Mouse (Mus musculus) hindbrain, postnatal 0 days (tissue): ENCODE measurements around the gene Kmt2c. TPM values are rescaled to one million over a fixed set of nuclear protein-coding genes. Genes with fewer than 3 reads are reported as not detected.
A peak's percentile ranks its signal among the peaks of the same experiment; 100 is the strongest.

ENCODE experiments used
- ATAC-seq: fragments of 200-750 bp; cut with Nextera tagmentation; 2 replicates; pipeline ENCODE4 v1.8.0; 2017; ENCODE audit warnings: mild to moderate bottlenecking, moderate TSS enrichment, moderate library complexity
- DNase-seq: peaks from one replicate; pipeline ENCODE4 v3.0.0-alpha.2; 2015; ENCODE audit warnings: low spot score
- H3K27ac ChIP-seq: fragments of 300-500 bp; sonication (generic); 2 replicates; pipeline ENCODE4 v1.5.1; 2014; ENCODE audit warnings: mild to moderate bottlenecking
- H3K27me3 ChIP-seq: fragments of 300-500 bp; sonication (generic); 2 replicates; pipeline ENCODE4 v1.6.1; 2014; ENCODE audit warnings: low read length, mixed read lengths; ENCODE audit not compliant: insufficient read depth
- H3K36me3 ChIP-seq: fragments of 300-500 bp; sonication (generic); 2 replicates; pipeline ENCODE4 v1.6.1; 2014; ENCODE audit warnings: low read length, mixed read lengths; ENCODE audit not compliant: insufficient read depth
- H3K4me1 ChIP-seq: fragments of 300-500 bp; sonication (generic); 2 replicates; pipeline ENCODE4 v1.6.1; 2014; ENCODE audit warnings: antibody characterized with exemption, low read length, mixed read lengths; ENCODE audit not compliant: insufficient read depth
- H3K4me2 ChIP-seq: fragments of 300-500 bp; sonication (generic); 2 replicates; pipeline ENCODE4 v1.6.1; 2014; ENCODE audit warnings: low read depth, mild to moderate bottlenecking, low read length, moderate library complexity, mixed read lengths
- H3K4me3 ChIP-seq: fragments of 300-500 bp; sonication (generic); 2 replicates; pipeline ENCODE4 v1.5.1; 2014; ENCODE audit warnings: low read length
- H3K9ac ChIP-seq: fragments of 300-500 bp; sonication (generic); replicated peaks from 2 replicates; pipeline ENCODE4 v1.6.1; 2014; ENCODE audit warnings: mild to moderate bottlenecking, low read length, moderate library complexity, mixed read lengths
- H3K9me3 ChIP-seq: fragments of 300-500 bp; sonication (generic); 2 replicates; pipeline ENCODE4 v1.6.1; 2016; ENCODE audit warnings: low read length, mixed read lengths
- CTCF ChIP-seq: IDR thresholded peaks from 2 replicates; pipeline ENCODE4 v1.5.1; 2016; ENCODE audit warnings: antibody characterized with exemption, control low read depth, low read depth
- WGBS: fragments of 180-500 bp; shearing (Covaris S2); extraction: QIAGEN DNeasy Blood & Tissue Kit; methylation state at CpG from one replicate; pipeline ENCODE4 v1.1.7; 2014; 5-methylcytosine and 5-hydroxymethylcytosine counted together
- polyA plus RNA-seq: library from polyadenylated mRNA; unstranded; fragments of >200 nt; fragmentation: Nextera tagmentation; extraction: Ambion mirVana; gene quantifications from 2 replicates; pipeline ENCODE4 v1.2.1, GENCODE M21; 2015
- total RNA-seq: library from RNA; depleted of rRNA; stranded (reverse); fragments of >200 nt; gene quantifications from 2 replicates; pipeline ENCODE4 v1.2.3, GENCODE M21; 2014; rRNA removed

Kmt2c gene
- total RNA-seq (40.2 and 46.5 TPM in 2 replicates), polyA plus RNA-seq (10.8 and 11.1 TPM in 2 replicates)

DNA sequence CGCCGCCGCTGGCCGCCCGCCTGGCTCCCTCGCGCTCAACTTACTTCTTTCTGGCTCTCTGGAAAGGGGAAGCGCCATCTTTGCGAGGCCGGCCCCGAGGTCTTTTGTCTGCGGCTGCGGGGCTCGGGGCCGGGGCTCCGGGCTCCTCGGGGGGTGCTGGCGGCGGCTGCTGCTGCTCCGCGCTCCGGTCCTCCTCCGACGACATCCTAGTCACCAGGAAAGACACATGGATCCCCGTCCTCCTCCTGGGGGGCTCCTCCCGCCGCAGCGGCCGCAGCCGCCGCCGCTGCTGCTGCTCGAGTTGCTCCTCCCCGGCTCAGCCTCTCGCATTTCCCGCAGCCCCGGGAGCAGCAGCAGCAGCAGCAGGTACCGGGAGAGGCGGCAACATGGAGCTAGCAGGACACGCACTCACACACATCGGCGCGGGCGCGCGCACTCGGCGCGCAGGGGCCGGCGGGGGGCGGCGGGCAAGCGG is at the start of gene Kmt2c:
Gene Kmt2c, minus strand, starts transcription at position 438 of the 475 bp plus-strand sequence.
- H3K27me3 ChIP-seq, result no peaks in the 10 kb centered on the region
- TF ChIP-seq CTCF, result no peak
- WGBS, result 2% methylated on average over 45 of the region's 54 CpGs
- H3K36me3 ChIP-seq, result no peaks in the 10 kb centered on the region
- no peak for DNase-seq
- H3K27ac ChIP-seq, result peak within 1 kb of the TSS; percentile 99
- peak within 1 kb of the TSS; percentile 67 for H3K4me2 ChIP-seq
- peak within 1 kb of the TSS; percentile 84 for H3K4me3 ChIP-seq
- peaks cover 7% of the 10 kb centered on the region; the same call in 1 of the 2 replicates for H3K4me1 ChIP-seq
- ATAC-seq, result peak; percentile 17; the same call in 1 of the 2 replicates
- H3K9ac ChIP-seq, result peak within 1 kb of the TSS; percentile 96
- no peaks in the 10 kb centered on the region for H3K9me3 ChIP-seq

DNA sequence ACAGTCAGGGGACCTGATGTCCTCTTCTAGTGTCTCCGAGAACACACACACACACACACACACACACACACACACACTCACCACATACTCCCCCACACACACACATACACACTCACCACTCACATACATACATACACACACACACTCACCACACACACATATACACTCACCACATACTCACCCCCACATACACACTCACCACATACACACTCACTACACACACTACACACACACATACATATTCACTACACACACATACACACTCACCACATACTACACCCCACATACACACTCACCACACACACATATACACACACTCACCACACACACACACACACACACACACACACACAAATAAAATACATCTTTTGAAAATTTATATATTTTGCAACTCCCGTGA is 48.3 kb upstream of the Kmt2c start:
- 90% methylated on average over 2 of the region's 2 CpGs for WGBS
- no peak overlapping the region for H3K4me3 ChIP-seq
- H3K9ac ChIP-seq, result no peak overlapping the region
- H3K27me3 ChIP-seq, result no peaks in the 10 kb centered on the region
- no peak overlapping the region for H3K27ac ChIP-seq
- no peak for TF ChIP-seq CTCF
- H3K9me3 ChIP-seq, result no peaks in the 10 kb centered on the region
- H3K36me3 ChIP-seq, result no peaks in the 10 kb centered on the region
- H3K4me1 ChIP-seq, result no peaks in the 10 kb centered on the region
- no peak for ATAC-seq
- DNase-seq, result no peak
- H3K4me2 ChIP-seq, result no peak overlapping the region

DNA sequence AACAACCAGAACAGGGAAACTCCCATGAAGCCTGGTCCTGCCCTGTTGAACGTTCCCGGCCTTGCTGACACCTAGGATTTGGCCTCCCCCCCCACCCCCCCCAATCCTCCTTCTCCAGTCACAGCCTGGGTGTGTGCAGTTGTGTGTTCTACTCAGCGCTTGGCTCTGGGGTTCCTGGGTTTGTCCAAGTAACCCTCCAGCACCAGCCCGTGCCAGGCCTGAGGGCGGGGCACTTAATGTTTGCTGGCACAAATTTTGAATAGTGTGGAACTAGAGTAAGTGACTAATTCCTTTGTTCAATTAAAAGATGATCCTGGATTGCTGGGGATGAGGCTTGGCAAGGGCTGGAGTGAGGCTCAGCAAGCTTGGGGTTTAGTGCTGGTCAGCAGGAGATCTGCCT is 46.0 kb upstream of the Kmt2c start:
- Histone ChIP-seq H3K27me3 (no peaks in the 10 kb centered on the region), H3K9me3 (no peaks in the 10 kb centered on the region), H3K9ac (no peak overlapping the region), H3K4me1 (no peaks in the 10 kb centered on the region), H3K27ac (no peak overlapping the region), H3K4me2 (no peak overlapping the region), H3K36me3 (no peaks in the 10 kb centered on the region), H3K4me3 (no peak overlapping the region)
- 75% methylated on average over 5 of the region's 5 CpGs for WGBS
- ATAC-seq, result no peak
- DNase-seq, result no peak
- TF ChIP-seq CTCF, result no peak

DNA sequence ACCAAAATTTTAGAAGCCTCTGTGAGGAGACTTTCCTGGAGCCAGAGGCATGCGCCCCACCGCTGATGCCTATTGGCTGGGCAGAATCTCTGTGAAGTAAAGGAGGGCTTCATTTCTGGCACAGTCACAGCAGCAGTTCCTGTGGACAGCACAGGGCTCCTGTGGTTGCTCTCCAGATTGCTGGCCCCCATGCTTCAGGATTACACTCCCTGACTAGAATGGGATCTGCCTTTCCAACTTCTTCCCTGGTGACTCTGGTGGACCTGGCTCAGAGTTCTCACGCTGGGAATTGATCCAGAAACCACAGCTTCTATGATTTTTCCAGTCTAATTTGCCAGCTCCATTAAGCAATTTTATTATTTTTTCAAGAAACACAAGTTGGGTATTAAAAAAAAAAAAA is 45.5 kb upstream of the Kmt2c start:
- no peaks in the 10 kb centered on the region for H3K36me3 ChIP-seq
- H3K4me2 ChIP-seq, result no peak overlapping the region
- no peak overlapping the region for H3K4me3 ChIP-seq
- no peak for ATAC-seq
- no peak overlapping the region for H3K27ac ChIP-seq
- no peaks in the 10 kb centered on the region for H3K27me3 ChIP-seq
- WGBS, result 81% methylated on average over 3 of the region's 3 CpGs
- no peak overlapping the region for H3K9ac ChIP-seq
- no peaks in the 10 kb centered on the region for H3K4me1 ChIP-seq
- peak; percentile 34 for DNase-seq
- H3K9me3 ChIP-seq, result no peaks in the 10 kb centered on the region
- TF ChIP-seq CTCF, result no peak

GRCm38 (mm10) chr5:25541661-25542060 is 43.1 kb upstream of the Kmt2c start:
- no peaks in the 10 kb centered on the region for H3K4me1 ChIP-seq
- ATAC-seq, result no peak

DNA sequence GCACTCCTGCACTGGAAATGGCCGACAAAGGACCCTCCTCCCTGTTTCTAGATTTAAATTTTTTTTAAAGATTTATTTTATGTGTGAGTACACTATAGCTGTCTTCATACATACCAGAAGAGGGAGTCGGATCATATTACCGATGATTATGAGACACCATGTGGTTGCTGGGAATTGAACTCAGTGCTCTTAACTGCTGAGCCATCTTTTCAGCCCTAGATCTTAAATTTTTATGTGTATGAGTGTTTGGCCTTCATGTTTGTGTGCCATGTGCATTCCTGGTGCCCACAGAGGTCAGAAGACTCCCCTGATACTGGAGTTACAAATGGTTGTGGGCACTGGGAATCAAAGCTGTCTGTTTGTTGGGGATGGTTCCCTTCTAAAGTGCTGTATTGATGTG is 42.3 kb upstream of the Kmt2c start:
- TF ChIP-seq CTCF, result no peak

More at GRCm38 (mm10) chr5:25541661-25542060, 43.1 kb upstream of the Kmt2c start:
- H3K9ac ChIP-seq, result no peak overlapping the region
- H3K9me3 ChIP-seq, result no peaks in the 10 kb centered on the region
- no peak overlapping the region for H3K4me2 ChIP-seq
- no peaks in the 10 kb centered on the region for H3K36me3 ChIP-seq
- DNase-seq, result no peak
- H3K27me3 ChIP-seq, result no peaks in the 10 kb centered on the region
- no peak for TF ChIP-seq CTCF
- H3K4me3 ChIP-seq, result no peak overlapping the region
- no peak overlapping the region for H3K27ac ChIP-seq
- 60% methylated on average over 2 of the region's 2 CpGs for WGBS

GRCm38 (mm10) chr5:25540412-25540811 is 41.8 kb upstream of the Kmt2c start:
- H3K4me1 ChIP-seq, result no peaks in the 10 kb centered on the region
- no peak overlapping the region for H3K4me3 ChIP-seq
- H3K4me2 ChIP-seq, result no peak overlapping the region
- no peaks in the 10 kb centered on the region for H3K27me3 ChIP-seq
- no peaks in the 10 kb centered on the region for H3K36me3 ChIP-seq
- DNase-seq, result no peak
- H3K9me3 ChIP-seq, result no peaks in the 10 kb centered on the region
- ATAC-seq, result no peak
- no peak overlapping the region for H3K27ac ChIP-seq
- no peak for TF ChIP-seq CTCF
- H3K9ac ChIP-seq, result no peak overlapping the region

More for the DNA sequence above, 42.3 kb upstream of the Kmt2c start:
- Histone ChIP-seq H3K4me2 (no peak overlapping the region), H3K4me3 (no peak overlapping the region), H3K27ac (no peak overlapping the region), H3K27me3 (no peaks in the 10 kb centered on the region), H3K36me3 (no peaks in the 10 kb centered on the region), H3K9ac (no peak overlapping the region), H3K4me1 (no peaks in the 10 kb centered on the region), H3K9me3 (no peaks in the 10 kb centered on the region)
- DNase-seq, result no peak
- ATAC-seq, result no peak
- 92% methylated on average over 3 of the region's 3 CpGs for WGBS
